ENCODE assay signal across 8 mouse cellular contexts in the genomic region with DNA sequence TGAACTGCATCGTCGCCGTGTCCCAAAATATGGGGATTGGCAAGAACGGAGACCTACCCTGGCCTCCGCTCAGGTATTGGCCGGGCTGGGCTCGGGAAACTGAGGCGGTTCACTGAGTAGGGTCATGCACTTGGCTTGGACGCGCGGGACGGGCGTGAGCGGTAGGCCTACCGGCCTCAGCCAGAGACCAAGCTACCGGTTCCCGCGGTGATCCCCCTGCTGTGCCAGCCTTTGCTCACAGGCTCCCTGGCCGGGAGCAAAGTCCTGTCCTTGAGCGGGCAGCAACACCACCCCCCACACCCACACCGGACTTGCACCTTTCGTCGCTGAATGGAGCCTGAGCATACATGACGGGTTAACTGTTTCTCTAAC. TPM values are rescaled to one million over a fixed set of nuclear protein-coding genes. Genes with fewer than 3 reads are reported as not detected.
DNase-seq lines count a peak whose midpoint lies in the region; ATAC-seq lines count a peak whose summit lies in the region.

No protein-coding gene starts in this region.

- 0 out of 2 replicates have a peak, but pooled peaks have one; percentile 7 for ATAC-seq in heart, embryonic 11.5 days (replicated peaks; ENCODE audit: insufficient number of reproducible peaks, low FRiP score, low TSS enrichment)
- peak; percentile 61 for ATAC-seq in embryonic facial prominence, embryonic 12.5 days (ENCODE audit: insufficient number of reproducible peaks, insufficient read depth, low FRiP score, low TSS enrichment)
- peak; percentile 49 for ATAC-seq in intestine, embryonic 16.5 days

- H3K79me2 ChIP-seq in macrophage (ENCODE audit: inconsistent target): peaks cover 5% of the 10 kb centered on the region; the same call in 1 of the 2 replicates

- WGBS in heart, embryonic 11.5 days (ENCODE audit: insufficient replicate concordance): under 1% methylated on average over 24 of the region's 24 CpGs
- WGBS in embryonic facial prominence, embryonic 12.5 days: 0% methylated on average over 24 of the region's 24 CpGs
- WGBS in intestine, embryonic 16.5 days: under 1% methylated on average over 24 of the region's 24 CpGs
- under 1% methylated on average over 24 of the region's 24 CpGs for WGBS in macrophage (ENCODE audit: missing documents)

- H3K27ac ChIP-seq in heart, embryonic 11.5 days (ENCODE audit: low read depth, low read length): no peak overlapping the region
- no peak overlapping the region for H3K27ac ChIP-seq in embryonic facial prominence, embryonic 12.5 days
- H3K27ac ChIP-seq in intestine, embryonic 16.5 days (ENCODE audit: low read length): peak overlapping the region; percentile 70
- no peak overlapping the region for H3K27ac ChIP-seq in macrophage

- H3K27me3 ChIP-seq in heart, embryonic 11.5 days (ENCODE audit: control insufficient read depth, insufficient read depth, low read length): no peaks in the 10 kb centered on the region
- no peaks in the 10 kb centered on the region for H3K27me3 ChIP-seq in embryonic facial prominence, embryonic 12.5 days
- H3K27me3 ChIP-seq in intestine, embryonic 16.5 days (replicated peaks; ENCODE audit: control insufficient read depth, insufficient read depth, low read length): no peaks in the 10 kb centered on the region

- H3K36me3 ChIP-seq in heart, embryonic 11.5 days (ENCODE audit: control insufficient read depth, insufficient read depth, low read length): no peaks in the 10 kb centered on the region
- peaks cover 9% of the 10 kb centered on the region; the same call in 1 of the 2 replicates for H3K36me3 ChIP-seq in embryonic facial prominence, embryonic 12.5 days
- no peaks in the 10 kb centered on the region for H3K36me3 ChIP-seq in intestine, embryonic 16.5 days (ENCODE audit: control insufficient read depth, insufficient read depth, low read length)
- no peaks in the 10 kb centered on the region for H3K36me3 ChIP-seq in macrophage (ENCODE audit: inconsistent target)

- H3K9me3 ChIP-seq in heart, embryonic 11.5 days (replicated peaks; ENCODE audit: control insufficient read depth, low read length): no peaks in the 10 kb centered on the region
- H3K9me3 ChIP-seq in embryonic facial prominence, embryonic 12.5 days: no peaks in the 10 kb centered on the region
- H3K9me3 ChIP-seq in intestine, embryonic 16.5 days (ENCODE audit: control insufficient read depth, low read length): no peaks in the 10 kb centered on the region

- peak overlapping the region; percentile 74 for H3K4me3 ChIP-seq in heart, embryonic 11.5 days (ENCODE audit: low read depth, low read length)
- H3K4me3 ChIP-seq in embryonic facial prominence, embryonic 12.5 days: peak overlapping the region; percentile 61
- H3K4me3 ChIP-seq in intestine, embryonic 16.5 days (ENCODE audit: low read length): peak overlapping the region; percentile 81
- peak overlapping the region; percentile 52 for H3K4me3 ChIP-seq in macrophage (ENCODE audit: inconsistent target)

- peak overlapping the region; percentile 97 for H3K4me2 ChIP-seq in heart, embryonic 11.5 days
- peak overlapping the region; percentile 94 for H3K4me2 ChIP-seq in embryonic facial prominence, embryonic 12.5 days (replicated peaks)
- H3K4me2 ChIP-seq in intestine, embryonic 16.5 days (ENCODE audit: low read depth, low read length): peak overlapping the region; percentile 92

- DNase-seq in heart, postnatal 4 days: no peak
- DNase-seq in MN1 (ENCODE audit: low spot score): no peak
- DNase-seq in thymus, postnatal 25 days: no peak
- no peak for DNase-seq in urinary bladder, postnatal 36 days (ENCODE audit: low spot score in 2 of 2)

- H3K9ac ChIP-seq in heart, embryonic 11.5 days (ENCODE audit: low read depth, low read length): peak overlapping the region; percentile 80
- peak overlapping the region; percentile 60 for H3K9ac ChIP-seq in embryonic facial prominence, embryonic 12.5 days
- H3K9ac ChIP-seq in intestine, embryonic 16.5 days (ENCODE audit: low read depth, low read length): peak overlapping the region; percentile 78

- H3K4me1 ChIP-seq in heart, embryonic 11.5 days (ENCODE audit: control insufficient read depth, insufficient read depth, low read length): peaks cover 6% of the 10 kb centered on the region
- H3K4me1 ChIP-seq in embryonic facial prominence, embryonic 12.5 days: peaks cover 22% of the 10 kb centered on the region
- H3K4me1 ChIP-seq in intestine, embryonic 16.5 days (ENCODE audit: control insufficient read depth, insufficient read depth, low read length): peaks cover 14% of the 10 kb centered on the region

RNA-seq across cellular contexts. Expression of gene Msh3, which starts 0.5 kb away (rescaled TPM):
- 20.9 and 21.6 TPM in 2 replicates for polyA plus RNA-seq in heart, embryonic 11.5 days (2014; fragmentation: Nextera tagmentation; extraction: Ambion mirVana)
- 10 to 100 TPM; 14.2 to 14.5 TPM for total RNA-seq in heart, postnatal 4 days (2021)
- polyA plus RNA-seq in embryonic facial prominence, embryonic 12.5 days (2016; fragmentation: Nextera tagmentation; extraction: Ambion mirVana): 38.6 and 39.5 TPM in 2 replicates
- polyA plus RNA-seq in intestine, embryonic 16.5 days (2015; fragmentation: Nextera tagmentation; extraction: Ambion mirVana): 16.4 and 17.1 TPM in 2 replicates
- 10 to 100 TPM; 13.7 to 92.3 (median 35.6) TPM for total RNA-seq in macrophage (2018; cell fraction: chromatin; rRNA removed)
- total RNA-seq in macrophage (2018; cell fraction: cytosol; rRNA removed): 10 to 100 TPM in 7 of 26 experiments, 1 to 10 TPM in 19; 2.1 to 14.9 (median 6.1) TPM
- 10 to 100 TPM; 11.6 to 53.7 (median 28.4) TPM for total RNA-seq in macrophage (2018; cell fraction: nucleus; rRNA removed)
- 5.7 to 8.1 TPM (median 7.4 TPM) in 3 replicates for polyA plus RNA-seq in macrophage (2018)

RNA-seq across cellular contexts. Expression of gene Dhfr, which starts 0.7 kb away (rescaled TPM):
- 15.1 and 15.2 TPM in 2 replicates for polyA plus RNA-seq in heart, embryonic 11.5 days (2014; fragmentation: Nextera tagmentation; extraction: Ambion mirVana)
- 1 to 10 TPM; 7.9 to 8.4 TPM for total RNA-seq in heart, postnatal 4 days (2021)
- 17.0 and 17.3 TPM in 2 replicates for polyA plus RNA-seq in embryonic facial prominence, embryonic 12.5 days (2016; fragmentation: Nextera tagmentation; extraction: Ambion mirVana)
- polyA plus RNA-seq in intestine, embryonic 16.5 days (2015; fragmentation: Nextera tagmentation; extraction: Ambion mirVana): 15.8 and 17.8 TPM in 2 replicates
- total RNA-seq in macrophage (2018; cell fraction: chromatin; rRNA removed): 1 to 10 TPM in 15 of 26 experiments, under 1 TPM in 9, not detected in 2; 0.17 to 4.1 (median 1.4) TPM
- total RNA-seq in macrophage (2018; cell fraction: cytosol; rRNA removed): 1 to 10 TPM; 1.1 to 4.2 (median 2.1) TPM
- 1 to 10 TPM in 18 of 26 experiments, under 1 TPM in 7, not detected in 1; 0.23 to 7.9 (median 1.4) TPM for total RNA-seq in macrophage (2018; cell fraction: nucleus; rRNA removed)
- polyA plus RNA-seq in macrophage (2018): 0.89 to 9.2 TPM (median 3.4 TPM) in 3 replicates

RNA-seq across cellular contexts. Expression of gene Gm20379, which starts 49.5 kb away (rescaled TPM):
- 0.31 and 0.82 TPM in 2 replicates for polyA plus RNA-seq in heart, embryonic 11.5 days (2014; fragmentation: Nextera tagmentation; extraction: Ambion mirVana)
- total RNA-seq in heart, postnatal 4 days (2021): not detected
- polyA plus RNA-seq in embryonic facial prominence, embryonic 12.5 days (2016; fragmentation: Nextera tagmentation; extraction: Ambion mirVana): 1.2 and 2.6 TPM in 2 replicates
- polyA plus RNA-seq in intestine, embryonic 16.5 days (2015; fragmentation: Nextera tagmentation; extraction: Ambion mirVana): 0.40 and 0.65 TPM in 2 replicates
- total RNA-seq in macrophage (2018; cell fraction: chromatin; rRNA removed): not detected
- not detected for total RNA-seq in macrophage (2018; cell fraction: cytosol; rRNA removed)
- not detected for total RNA-seq in macrophage (2018; cell fraction: nucleus; rRNA removed)
- polyA plus RNA-seq in macrophage (2018): not detected in 3 replicates

Comparison
In these comparisons a context has a peak if more than half of its experiments do, and no peak if none do; other contexts are left out.
1. ATAC-seq: peak in every context shown above with its lines; median percentile 61 in embryonic facial prominence, embryonic 12.5 days; 49 in intestine, embryonic 16.5 days; 7 in heart, embryonic 11.5 days.